Mouse (Mus musculus): ENCODE measurements at regions not wholly inside any gene's neighbourhood (a gene's known extent, or its start where the extent isn't known, plus 50 kb on each side); places are given as distances from the start of the nearest gene placed in this dataset.
"Not testable (repeated sequence)": the region's sequence is repeated elsewhere in the genome, so short reads cannot be mapped to it uniquely, and the experiment has no call there.

DNA sequence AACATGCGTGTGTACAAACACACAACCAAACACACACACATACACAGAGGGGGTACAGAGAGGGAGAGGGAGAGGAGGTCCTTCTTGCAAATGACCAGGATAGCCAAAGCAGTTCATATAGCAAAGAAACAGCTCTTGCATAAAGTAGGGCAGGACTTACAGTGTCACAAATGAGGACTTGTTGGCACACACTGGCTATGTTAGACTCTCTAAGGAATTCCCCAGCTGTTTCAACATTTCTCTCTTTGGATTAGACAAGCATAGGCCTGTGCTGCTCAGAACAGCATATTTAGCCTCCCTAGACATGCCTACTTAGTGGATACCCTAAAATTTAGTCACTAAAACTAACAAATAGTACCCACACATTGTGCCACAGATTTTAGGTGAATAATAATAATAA lies 347.1 kb upstream of the Tbl1xr1 start:
- no peaks in the 10 kb centered on the region for H3K4me1 ChIP-seq (ENCODE audit: control insufficient read depth, insufficient read depth, low read length)
- TF ChIP-seq CTCF (IDR thresholded peaks at IDR 0.05; ENCODE audit: low read depth, low read length) = no peak
- no peak for TF ChIP-seq POLR2A (IDR thresholded peaks at IDR 0.05; ENCODE audit: extremely low read depth, insufficient read depth, low read length)
- no peak overlapping the region for H3K4me3 ChIP-seq (ENCODE audit: insufficient read depth, low read depth, low read length)
- H3K9ac ChIP-seq (ENCODE audit: low read depth, low read length) = no peak overlapping the region
- no peaks in the 10 kb centered on the region for H3K79me2 ChIP-seq (ENCODE audit: control insufficient read depth, insufficient read depth, low read length)
- no peaks in the 10 kb centered on the region for H3K36me3 ChIP-seq (ENCODE audit: control insufficient read depth, insufficient read depth, low read length)
- no peak for DNase-seq (ENCODE audit: extremely low read depth, low read depth, low spot score)
- no peak overlapping the region for H3K27ac ChIP-seq (replicated peaks; ENCODE audit: insufficient read depth, low read depth, low read length)
- WGBS = 97% methylated on average over 1 of the region's 1 CpGs
- H3K27me3 ChIP-seq (ENCODE audit: control insufficient read depth, insufficient read depth, low read length) = no peaks in the 10 kb centered on the region

- H3K36me3 ChIP-seq (ENCODE audit: control insufficient read depth, insufficient read depth, low read length); H3K27me3 ChIP-seq (ENCODE audit: control insufficient read depth, insufficient read depth, low read length); H3K9ac ChIP-seq (ENCODE audit: low read depth, low read length); DNase-seq (ENCODE audit: extremely low read depth, low read depth, low spot score); H3K27ac ChIP-seq (replicated peaks; ENCODE audit: insufficient read depth, low read depth, low read length); H3K4me1 ChIP-seq (ENCODE audit: control insufficient read depth, insufficient read depth, low read length); H3K4me3 ChIP-seq (ENCODE audit: insufficient read depth, low read depth, low read length); H3K79me2 ChIP-seq (ENCODE audit: control insufficient read depth, insufficient read depth, low read length): not testable (repeated sequence)
- WGBS = 98% methylated on average over 2 of the region's 2 CpGs
Measured at GRCm38 (mm10) chr3:21735688-21736087, 340.8 kb upstream of the Tbl1xr1 start.

- Histone ChIP-seq H3K36me3 (ENCODE audit: control insufficient read depth, insufficient read depth, low read length) (no peaks in the 10 kb centered on the region), H3K79me2 (ENCODE audit: control insufficient read depth, insufficient read depth, low read length) (no peaks in the 10 kb centered on the region), H3K9ac (ENCODE audit: low read depth, low read length) (no peak overlapping the region), H3K27ac (replicated peaks; ENCODE audit: insufficient read depth, low read depth, low read length) (no peak overlapping the region), H3K4me3 (ENCODE audit: insufficient read depth, low read depth, low read length) (no peak overlapping the region), H3K27me3 (ENCODE audit: control insufficient read depth, insufficient read depth, low read length) (no peaks in the 10 kb centered on the region), H3K4me1 (ENCODE audit: control insufficient read depth, insufficient read depth, low read length) (no peaks in the 10 kb centered on the region)
- 81% methylated on average over 4 of the region's 4 CpGs for WGBS
- TF ChIP-seq CTCF (IDR thresholded peaks at IDR 0.05; ENCODE audit: low read depth, low read length) (no peak), POLR2A (IDR thresholded peaks at IDR 0.05; ENCODE audit: extremely low read depth, insufficient read depth, low read length) (no peak)
- DNase-seq (ENCODE audit: extremely low read depth, low read depth, low spot score) = no peak
Measured at GRCm38 (mm10) chr3:21739720-21740119, 336.7 kb upstream of the Tbl1xr1 start.

GRCm38 (mm10) chr3:21744107-21744506 lies 332.3 kb upstream of the Tbl1xr1 start:
- Histone ChIP-seq H3K79me2 (ENCODE audit: control insufficient read depth, insufficient read depth, low read length) (no peaks in the 10 kb centered on the region), H3K27me3 (ENCODE audit: control insufficient read depth, insufficient read depth, low read length) (no peaks in the 10 kb centered on the region), H3K4me1 (ENCODE audit: control insufficient read depth, insufficient read depth, low read length) (no peaks in the 10 kb centered on the region), H3K4me3 (ENCODE audit: insufficient read depth, low read depth, low read length) (no peak overlapping the region), H3K36me3 (ENCODE audit: control insufficient read depth, insufficient read depth, low read length) (no peaks in the 10 kb centered on the region), H3K27ac (replicated peaks; ENCODE audit: insufficient read depth, low read depth, low read length) (no peak overlapping the region), H3K9ac (ENCODE audit: low read depth, low read length) (no peak overlapping the region)
- 54% methylated on average over 1 of the region's 1 CpGs for WGBS
- no peak for TF ChIP-seq CTCF (IDR thresholded peaks at IDR 0.05; ENCODE audit: low read depth, low read length)
- TF ChIP-seq POLR2A (IDR thresholded peaks at IDR 0.05; ENCODE audit: extremely low read depth, insufficient read depth, low read length) = no peak
- no peak for DNase-seq (ENCODE audit: extremely low read depth, low read depth, low spot score)

- no peaks in the 10 kb centered on the region for H3K36me3 ChIP-seq (ENCODE audit: control insufficient read depth, insufficient read depth, low read length)
- no peak overlapping the region for H3K27ac ChIP-seq (replicated peaks; ENCODE audit: insufficient read depth, low read depth, low read length)
- WGBS = 42% methylated on average over 2 of the region's 2 CpGs
- H3K9ac ChIP-seq (ENCODE audit: low read depth, low read length) = no peak overlapping the region
- no peak for DNase-seq (ENCODE audit: extremely low read depth, low read depth, low spot score)
- no peaks in the 10 kb centered on the region for H3K79me2 ChIP-seq (ENCODE audit: control insufficient read depth, insufficient read depth, low read length)
- no peak overlapping the region for H3K4me3 ChIP-seq (ENCODE audit: insufficient read depth, low read depth, low read length)
- TF ChIP-seq POLR2A (IDR thresholded peaks at IDR 0.05; ENCODE audit: extremely low read depth, insufficient read depth, low read length) (no peak), CTCF (IDR thresholded peaks at IDR 0.05; ENCODE audit: low read depth, low read length) (no peak)
- H3K4me1 ChIP-seq (ENCODE audit: control insufficient read depth, insufficient read depth, low read length) = peaks cover 4% of the 10 kb centered on the region
- H3K27me3 ChIP-seq (ENCODE audit: control insufficient read depth, insufficient read depth, low read length) = no peaks in the 10 kb centered on the region
Measured at GRCm38 (mm10) chr3:21760516-21761218, 315.8 kb upstream of the Tbl1xr1 start.

DNA sequence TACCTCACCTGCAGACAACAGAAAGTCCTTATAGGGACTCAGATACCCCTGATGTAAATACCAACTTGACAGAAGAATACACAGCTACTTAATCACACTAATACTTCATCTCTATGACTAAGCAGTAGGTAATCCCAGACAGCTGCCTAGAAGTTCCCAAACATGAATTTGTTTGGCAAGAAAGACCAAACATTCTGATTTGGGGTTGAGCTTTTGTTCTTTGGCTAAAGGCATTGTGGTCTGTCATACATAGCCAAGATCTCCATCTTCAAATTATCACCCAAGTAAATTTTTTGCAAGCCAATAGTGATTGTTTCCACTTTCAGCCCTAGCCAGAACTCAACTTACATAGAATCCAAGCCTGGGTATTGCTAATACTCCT lies 315.2 kb upstream of the Tbl1xr1 start:
- no peak for DNase-seq (ENCODE audit: extremely low read depth, low read depth, low spot score)
- peaks cover 4% of the 10 kb centered on the region for H3K4me1 ChIP-seq (ENCODE audit: control insufficient read depth, insufficient read depth, low read length)
- no peak overlapping the region for H3K9ac ChIP-seq (ENCODE audit: low read depth, low read length)
- H3K4me3 ChIP-seq (ENCODE audit: insufficient read depth, low read depth, low read length) = no peak overlapping the region
- no peak for TF ChIP-seq CTCF (IDR thresholded peaks at IDR 0.05; ENCODE audit: low read depth, low read length)
- no peaks in the 10 kb centered on the region for H3K36me3 ChIP-seq (ENCODE audit: control insufficient read depth, insufficient read depth, low read length)
- no peaks in the 10 kb centered on the region for H3K79me2 ChIP-seq (ENCODE audit: control insufficient read depth, insufficient read depth, low read length)
- H3K27me3 ChIP-seq (ENCODE audit: control insufficient read depth, insufficient read depth, low read length) = no peaks in the 10 kb centered on the region
- no peak overlapping the region for H3K27ac ChIP-seq (replicated peaks; ENCODE audit: insufficient read depth, low read depth, low read length)
